Mouse (Mus musculus): ENCODE measurements around the gene Iqce.

DNA sequence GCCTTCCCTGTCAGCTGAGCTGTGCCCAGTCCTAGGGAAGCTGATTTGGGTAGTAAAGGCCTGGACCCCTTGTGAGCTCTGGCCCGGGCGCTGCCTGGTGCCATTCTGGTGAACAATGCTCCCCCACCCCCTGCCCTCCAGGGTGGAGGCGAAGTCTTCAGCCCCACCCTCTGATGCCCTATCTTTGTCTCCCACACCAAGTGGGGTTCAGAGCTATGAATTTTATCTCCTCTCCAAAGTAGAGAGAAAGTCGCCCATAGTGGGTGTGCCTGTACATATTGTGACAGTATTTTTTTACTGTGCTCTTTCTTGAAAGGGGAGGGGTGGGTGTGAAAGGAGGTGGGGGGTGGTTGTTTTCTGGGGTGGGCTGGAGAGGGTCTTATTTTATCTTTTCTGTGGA, 87.3 kb downstream of the Iqce start:
- TF ChIP-seq CTCF (IDR thresholded peaks at IDR 0.05; ENCODE audit: extremely low read depth, insufficient read depth, insufficient read length, insufficient replicate concordance) = no peak
- TF ChIP-seq POLR2A (IDR thresholded peaks at IDR 0.05; ENCODE audit: low read depth, low read length) = no peak
